Mouse (Mus musculus) stomach, postnatal 0 days (tissue): Measurements from ENCODE around the gene Arrdc5. TPM values are rescaled to one million over a fixed set of nuclear protein-coding genes. Genes with fewer than 3 reads are reported as not detected.
A peak's percentile ranks its signal among the peaks of the same experiment; 100 is the strongest.
"Not testable (repeated sequence)": the region's sequence is repeated elsewhere in the genome, so short reads cannot be mapped to it uniquely, and the experiment has no call there.

Experiments
- ATAC-seq: fragments of 200-750 bp; cut with Nextera tagmentation; 2 replicates; pipeline ENCODE4 v1.8.0; 2017; ENCODE audit not compliant: low FRiP score, low TSS enrichment
- DNase-seq: peaks from one replicate; pipeline ENCODE4 v3.0.0-alpha.2; 2016; ENCODE audit warnings: low spot score
- H3K27ac ChIP-seq: fragments of 300-500 bp; sonication (generic); replicated peaks from 2 replicates; pipeline ENCODE4 v1.5.1; 2014; ENCODE audit warnings: mild to moderate bottlenecking, control low read depth
- H3K27me3 ChIP-seq: fragments of 300-500 bp; sonication (generic); 2 replicates; pipeline ENCODE4 v1.6.1; 2014; ENCODE audit warnings: low read length; ENCODE audit not compliant: control insufficient read depth, insufficient read depth
- H3K36me3 ChIP-seq: fragments of 300-500 bp; sonication (generic); 2 replicates; pipeline ENCODE4 v1.6.1; 2014; ENCODE audit warnings: low read length, mixed read lengths; ENCODE audit not compliant: control insufficient read depth, insufficient read depth
- H3K4me1 ChIP-seq: fragments of 300-500 bp; sonication (generic); replicated peaks from 2 replicates; pipeline ENCODE4 v1.6.1; 2014; ENCODE audit warnings: antibody characterized with exemption; ENCODE audit not compliant: control insufficient read depth, insufficient read depth
- H3K4me2 ChIP-seq: fragments of 300-500 bp; sonication (generic); replicated peaks from 2 replicates; pipeline ENCODE4 v1.6.1; 2014; ENCODE audit warnings: low read depth, mild to moderate bottlenecking, control low read depth, moderate library complexity
- H3K4me3 ChIP-seq: fragments of 300-500 bp; sonication (generic); 2 replicates; pipeline ENCODE4 v1.5.1; 2014; ENCODE audit warnings: low read depth, low read length, control low read depth
- H3K9ac ChIP-seq: fragments of 300-500 bp; sonication (generic); 2 replicates; pipeline ENCODE4 v1.6.1; 2014; ENCODE audit warnings: mild to moderate bottlenecking, low read length, control low read depth, mixed read lengths
- H3K9me3 ChIP-seq: fragments of 300-500 bp; sonication (generic); 2 replicates; pipeline ENCODE4 v1.6.1; 2016; ENCODE audit warnings: low read length; ENCODE audit not compliant: control insufficient read depth
- CTCF ChIP-seq: IDR thresholded peaks from 2 replicates; pipeline ENCODE4 v1.5.1; 2016; ENCODE audit warnings: antibody characterized with exemption, low read depth, mild to moderate bottlenecking, moderate library complexity
- EP300 ChIP-seq: optimal IDR thresholded peaks from 2 replicates; pipeline ENCODE3; 2016; ENCODE audit warnings: antibody characterized with exemption
- WGBS: fragments of 180-500 bp; shearing (Covaris S2); extraction: QIAGEN DNeasy Blood & Tissue Kit; methylation state at CpG from one replicate; pipeline ENCODE4 v1.1.7; 2014; 5-methylcytosine and 5-hydroxymethylcytosine counted together
- polyA plus RNA-seq: library from polyadenylated mRNA; unstranded; fragments of >200 nt; fragmentation: Nextera tagmentation; extraction: Ambion mirVana; gene quantifications from 2 replicates; pipeline ENCODE4 v1.2.1, GENCODE M21; 2015

Gene Arrdc5
- polyA plus RNA-seq, 1 experiment from 2014 or later = not detected

- WGBS = 83% methylated on average over 10 of the region's 10 CpGs
- H3K36me3 ChIP-seq = peaks cover 10% of the 10 kb centered on the region
- H3K9me3 ChIP-seq = no peaks in the 10 kb centered on the region
- ATAC-seq (no peak), DNase-seq (no peak)
- H3K4me1 ChIP-seq = peaks cover 3% of the 10 kb centered on the region; the same call in 1 of the 2 replicates
- H3K9ac ChIP-seq = no peak overlapping the region
- H3K27me3 ChIP-seq = no peaks in the 10 kb centered on the region
- no peak for TF ChIP-seq EP300
- 0 out of 2 replicates have a peak overlapping the region, but pooled peaks have one; percentile 18 for H3K27ac ChIP-seq
- H3K4me2 ChIP-seq = 0 out of 2 replicates have a peak overlapping the region, but pooled peaks have one; percentile 5
- no peak overlapping the region for H3K4me3 ChIP-seq
Measured at GRCm38 (mm10) chr17:56259301-56260037, 40.6 kb downstream of the Arrdc5 start.

DNA sequence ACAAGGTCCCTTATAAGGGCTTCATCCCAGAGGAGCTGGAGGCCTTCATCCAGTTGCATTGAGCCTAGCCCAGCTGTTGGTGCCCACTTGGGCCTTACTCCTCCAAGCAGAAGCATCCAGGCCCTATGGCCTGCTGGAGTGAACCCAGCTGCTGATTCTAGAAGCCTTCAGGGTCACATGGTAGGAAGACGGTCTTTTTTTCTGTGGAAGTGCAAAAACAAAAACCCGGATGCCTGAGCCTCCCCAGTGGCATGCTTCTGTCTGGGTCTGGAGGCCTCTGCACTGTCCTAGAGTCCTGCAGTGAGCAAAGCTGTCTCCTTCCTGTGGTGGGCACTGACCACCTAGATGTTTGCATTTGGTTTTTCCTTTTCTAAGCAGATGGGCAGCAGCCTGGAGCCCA lies 41.3 kb downstream of the Arrdc5 start:
- 51% methylated on average over 2 of the region's 2 CpGs for WGBS
- peaks cover 10% of the 10 kb centered on the region for H3K36me3 ChIP-seq
- H3K27me3 ChIP-seq, H3K4me2 ChIP-seq, H3K4me3 ChIP-seq, H3K4me1 ChIP-seq, H3K9me3 ChIP-seq, ATAC-seq, H3K9ac ChIP-seq, H3K27ac ChIP-seq, DNase-seq: not testable (repeated sequence)

DNA sequence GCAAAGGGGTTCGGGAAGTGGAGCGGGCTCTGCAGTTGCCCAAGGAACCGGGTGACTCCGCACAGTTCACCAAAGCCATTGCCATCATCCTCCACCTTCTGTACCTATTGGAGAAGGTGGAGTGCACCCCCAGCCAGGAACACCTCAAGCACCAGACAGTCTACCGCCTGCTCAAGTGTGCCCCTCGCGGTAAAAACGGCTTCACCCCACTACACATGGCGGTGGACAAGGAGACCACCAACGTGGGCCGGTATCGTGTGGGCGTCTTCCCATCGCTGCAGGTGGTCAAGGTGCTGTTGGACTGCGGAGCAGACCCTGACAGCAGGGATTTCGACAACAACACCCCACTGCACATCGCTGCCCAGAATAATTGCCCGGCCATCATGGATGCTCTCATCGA lies 41.8 kb downstream of the Arrdc5 start:
- H3K4me1 ChIP-seq, H3K9ac ChIP-seq, H3K4me3 ChIP-seq, DNase-seq, H3K27ac ChIP-seq, H3K4me2 ChIP-seq, ATAC-seq, H3K9me3 ChIP-seq, H3K27me3 ChIP-seq: not testable (repeated sequence)
- WGBS = 95% methylated on average over 19 of the region's 19 CpGs
- H3K36me3 ChIP-seq = peaks cover 10% of the 10 kb centered on the region

- TF ChIP-seq CTCF (no peak), EP300 (no peak)
- Histone ChIP-seq H3K4me1 (peaks cover 3% of the 10 kb centered on the region; the same call in 1 of the 2 replicates), H3K27me3 (no peaks in the 10 kb centered on the region), H3K9ac (peak overlapping the region; percentile 68), H3K4me3 (peak overlapping the region; percentile 61), H3K27ac (peak overlapping the region; percentile 78), H3K36me3 (peaks cover 10% of the 10 kb centered on the region), H3K4me2 (peak overlapping the region; percentile 85), H3K9me3 (no peaks in the 10 kb centered on the region)
- DNase-seq (peak; percentile 59), ATAC-seq (peak; percentile 34)
- 10% methylated on average over 40 of the region's 58 CpGs for WGBS
Measured at GRCm38 (mm10) chr17:56257181-56257894, 42.7 kb downstream of the Arrdc5 start.

GRCm38 (mm10) chr17:56256239-56256881 lies 43.7 kb downstream of the Arrdc5 start, which contains the start of gene Fem1a:
Gene Fem1a (plus strand): TSS chr17:56256810.
- DNase-seq (peak; percentile 94), ATAC-seq (peak; percentile 90)
- no peaks in the 10 kb centered on the region for H3K9me3 ChIP-seq
- peak within 1 kb of the TSS; percentile 95 for H3K27ac ChIP-seq
- under 1% methylated on average over 28 of the region's 28 CpGs for WGBS
- peaks cover 10% of the 10 kb centered on the region for H3K36me3 ChIP-seq
- H3K4me1 ChIP-seq = peaks cover 3% of the 10 kb centered on the region; the same call in 1 of the 2 replicates
- TF ChIP-seq EP300 = no peak
- no peak for TF ChIP-seq CTCF
- peak within 1 kb of the TSS; percentile 68 for H3K9ac ChIP-seq
- peak within 1 kb of the TSS; percentile 61 for H3K4me3 ChIP-seq
- H3K4me2 ChIP-seq = peak within 1 kb of the TSS; percentile 85
- no peaks in the 10 kb centered on the region for H3K27me3 ChIP-seq
